In genomic region chr15:34747111-34747510, GRCm38 (mm10) we compare ENCODE assay signal across 17 mouse cellular contexts.
DNase-seq lines count a peak whose midpoint lies in the region; ATAC-seq lines count a peak whose summit lies in the region.
"Had no signal": no experiment of that assay in that cellular context is flagged by ENCODE, and none has a peak within 500 bp of the region (broad histone marks: within the 10 kb centered on the region; RNA-seq: fewer than 3 reads in every experiment).

No protein-coding gene starts in this region.

- DNase-seq in layer of hippocampus, adult 9-10 months (ENCODE audit: low spot score), result peak; percentile 4
- DNase-seq in layer of hippocampus, postnatal 25 days (ENCODE audit: extremely low spot score in 1 of 2, low spot score in 1 of 2), result no peak
- DNase-seq in Muller cell, postnatal 12 days (ENCODE audit: inconsistent ontology term), result peak; percentile 88
- DNase-seq in adipocyte (ENCODE audit: low spot score), result peak; percentile 8
- peak; percentile 26 to 47 for DNase-seq in right cerebral cortex, postnatal 10 days (ENCODE audit: low spot score in 2 of 2)
- DNase-seq in kidney, postnatal 25 days, result no peak
- DNase-seq: cerebellum, adult 8-10 months; forebrain, postnatal 0 days; kidney, adult 9 months; lung, adult 18-20 months; retina, postnatal 1 day had no signal

- H3K4me3 ChIP-seq in kidney, embryonic 14.5 days (ENCODE audit: low read length), result no peak overlapping the region
- H3K4me3 ChIP-seq: erythroblast, embryonic 14.5 days; limb, embryonic 12.5 days; midbrain, embryonic 12.5 days had no signal

- no peak overlapping the region for H3K9ac ChIP-seq in kidney, embryonic 14.5 days (ENCODE audit: low read depth, low read length)
- H3K9ac ChIP-seq: forebrain, postnatal 0 days; limb, embryonic 12.5 days; midbrain, embryonic 12.5 days had no signal

- H3K9me3 ChIP-seq in kidney, embryonic 14.5 days (ENCODE audit: control insufficient read depth, low read length), result no peaks in the 10 kb centered on the region
- H3K9me3 ChIP-seq: limb, embryonic 12.5 days; midbrain, embryonic 12.5 days had no signal

- H3K4me2 ChIP-seq in kidney, embryonic 14.5 days (replicated peaks; ENCODE audit: low read depth, low read length), result no peak overlapping the region
- H3K4me2 ChIP-seq: limb, embryonic 12.5 days; midbrain, embryonic 12.5 days had no signal

- no peak for ATAC-seq in kidney, embryonic 14.5 days (ENCODE audit: low FRiP score, low TSS enrichment)
- ATAC-seq: forebrain, postnatal 0 days had no signal

- 78% methylated on average over 4 of the region's 4 CpGs for WGBS in kidney, embryonic 14.5 days

- H3K4me1 ChIP-seq in kidney, embryonic 14.5 days (ENCODE audit: control insufficient read depth, insufficient read depth, low read length), result no peaks in the 10 kb centered on the region
- H3K4me1 ChIP-seq: midbrain, embryonic 12.5 days had no signal

- no peaks in the 10 kb centered on the region for H3K27me3 ChIP-seq in kidney, embryonic 14.5 days (ENCODE audit: control insufficient read depth, insufficient read depth, low read length)
- H3K27me3 ChIP-seq: CH12.LX; midbrain, embryonic 12.5 days had no signal

- no peaks in the 10 kb centered on the region for H3K36me3 ChIP-seq in kidney, embryonic 14.5 days (ENCODE audit: control insufficient read depth, insufficient read depth, low read length)
- H3K36me3 ChIP-seq: limb, embryonic 12.5 days; midbrain, embryonic 12.5 days had no signal

- no peak overlapping the region for H3K27ac ChIP-seq in kidney, embryonic 14.5 days (ENCODE audit: low read depth, low read length)
- H3K27ac ChIP-seq: limb, embryonic 12.5 days; macrophage; midbrain, embryonic 12.5 days had no signal

Comparison
In these comparisons a context has a peak if more than half of its experiments do, and no peak if none do; other contexts are left out.
1. DNase-seq: peak in layer of hippocampus, adult 9-10 months (single experiment), Muller cell, postnatal 12 days (single experiment), adipocyte (single experiment) and right cerebral cortex, postnatal 10 days (2 of 2); none in layer of hippocampus, postnatal 25 days (0 of 2) and kidney, postnatal 25 days (0 of 2).